Mouse (Mus musculus) layer of hippocampus, postnatal 36 days (tissue): ENCODE results near the gene Ppil6. TPM values are rescaled to one million over a fixed set of nuclear protein-coding genes. Genes with fewer than 3 reads are reported as not detected.

Experiments
- DNase-seq, 2 experiments: peaks; one replicate each; pipeline ENCODE4 v3.0.0; 2022
- total RNA-seq, 2 experiments: library from RNA; stranded (reverse); gene quantifications; 2 replicates each; pipeline ENCODE4 v1.2.3; 2021

The Ppil6 gene
- total RNA-seq, 2 experiments from 2014 or later = 6.4 to 8.6 TPM

DNA sequence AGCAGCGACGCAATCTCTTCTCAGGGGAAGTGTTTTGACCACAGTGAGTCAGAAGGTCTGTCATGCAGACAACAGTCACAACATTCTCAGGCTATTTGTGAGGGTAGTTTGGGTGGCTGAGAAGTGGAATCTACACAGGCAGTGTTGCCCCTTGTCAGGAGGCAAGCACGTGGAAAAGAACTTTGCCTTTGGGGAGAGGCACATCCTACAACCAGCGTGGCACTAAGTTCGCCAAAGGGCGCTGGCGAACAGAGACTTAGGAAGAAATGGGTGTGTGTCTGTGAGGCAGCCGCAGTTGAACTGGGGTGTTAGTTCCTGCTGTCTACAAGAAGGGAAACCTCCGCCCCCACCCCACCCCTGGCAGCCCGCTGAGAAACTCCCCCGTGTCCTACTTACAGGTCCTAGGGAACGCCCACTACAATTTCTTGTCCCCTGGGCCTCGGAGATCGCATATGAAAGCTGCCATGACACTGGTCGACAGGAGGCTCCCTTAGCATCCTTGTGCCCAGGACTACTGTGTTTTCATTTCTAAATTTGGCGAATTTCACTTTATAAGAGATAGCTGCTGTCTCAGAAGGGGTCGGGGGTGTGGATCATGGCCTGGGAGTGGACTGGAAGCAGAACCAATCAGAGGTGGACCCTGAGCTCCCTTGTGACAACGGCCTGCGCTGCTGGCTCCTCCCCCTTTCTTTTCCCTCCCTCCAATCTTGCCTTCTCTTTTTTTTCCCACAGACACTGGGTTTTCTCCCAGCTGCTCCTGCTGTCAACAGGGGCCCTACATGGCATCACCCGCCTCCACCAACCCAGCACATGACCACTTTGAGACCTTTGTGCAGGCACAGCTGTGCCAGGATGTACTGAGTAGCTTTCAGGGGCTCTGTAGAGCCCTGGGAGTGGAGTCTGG, 12.7 kb upstream of the Ppil6 start:
- peak; percentile 36 to 44 for DNase-seq

DNA sequence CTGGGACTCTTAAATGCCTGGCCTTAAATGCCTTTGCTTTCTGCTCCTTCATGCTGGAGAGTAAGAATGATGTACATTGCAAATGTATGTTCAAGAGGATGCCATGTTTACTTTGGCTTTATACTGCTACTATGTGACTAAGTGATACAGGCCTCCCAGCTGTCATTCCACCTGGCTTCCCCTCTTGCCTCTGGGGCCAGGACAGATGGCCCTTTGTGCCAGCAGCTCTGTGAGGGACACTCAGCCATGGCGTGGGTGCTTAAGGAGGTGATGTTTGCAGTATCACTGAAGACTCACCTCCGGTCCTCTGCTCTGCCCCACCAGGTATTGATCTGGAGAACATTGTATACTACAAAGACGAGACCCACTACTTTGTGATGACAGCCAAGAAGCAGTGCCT, 10.3 kb upstream of the Ppil6 start:
- DNase-seq = no peak

DNA sequence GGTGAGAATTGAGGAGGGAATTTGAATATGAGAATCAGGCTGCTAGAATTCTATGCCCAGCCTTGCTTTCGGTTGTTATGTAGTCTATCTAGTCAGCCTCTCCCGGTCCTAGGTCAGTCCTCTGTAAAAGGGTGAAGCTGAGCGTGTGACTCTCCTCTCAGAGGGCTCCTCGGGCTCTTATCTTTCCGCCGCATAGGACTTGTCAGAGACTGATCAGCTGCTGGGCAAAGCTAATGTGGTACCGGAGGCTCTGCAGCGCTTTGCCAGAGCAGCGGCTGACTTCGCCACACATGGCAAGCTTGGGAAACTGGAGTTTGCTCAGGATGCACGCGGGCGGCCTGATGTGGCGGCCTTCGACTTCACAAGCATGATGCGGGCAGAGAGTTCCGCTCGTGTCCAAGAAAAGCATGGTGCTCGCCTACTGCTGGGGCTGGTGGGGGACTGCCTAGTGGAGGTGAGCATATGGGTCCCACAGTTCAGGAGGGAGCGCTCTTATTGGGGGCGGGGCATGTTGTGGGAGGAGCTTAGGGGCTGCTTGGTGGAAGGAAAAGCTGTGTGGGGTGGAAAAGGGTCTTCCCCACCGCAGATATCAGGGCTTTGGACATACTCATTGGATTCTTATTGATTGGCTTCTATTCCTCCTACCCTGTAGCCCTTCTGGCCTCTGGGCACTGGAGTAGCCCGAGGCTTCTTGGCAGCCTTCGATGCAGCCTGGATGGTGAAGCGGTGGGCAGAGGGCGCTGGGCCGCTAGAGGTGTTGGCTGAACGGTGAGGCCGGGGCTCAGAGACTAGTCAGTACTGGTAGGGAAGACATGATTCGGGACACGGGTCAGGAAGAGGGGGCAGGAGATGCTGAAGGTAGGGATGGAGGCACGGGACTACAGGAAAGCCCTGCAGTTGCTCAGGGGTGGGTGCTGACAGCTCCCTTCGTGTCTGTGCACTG, 9.0 kb upstream of the Ppil6 start:
- no peak for DNase-seq

DNA sequence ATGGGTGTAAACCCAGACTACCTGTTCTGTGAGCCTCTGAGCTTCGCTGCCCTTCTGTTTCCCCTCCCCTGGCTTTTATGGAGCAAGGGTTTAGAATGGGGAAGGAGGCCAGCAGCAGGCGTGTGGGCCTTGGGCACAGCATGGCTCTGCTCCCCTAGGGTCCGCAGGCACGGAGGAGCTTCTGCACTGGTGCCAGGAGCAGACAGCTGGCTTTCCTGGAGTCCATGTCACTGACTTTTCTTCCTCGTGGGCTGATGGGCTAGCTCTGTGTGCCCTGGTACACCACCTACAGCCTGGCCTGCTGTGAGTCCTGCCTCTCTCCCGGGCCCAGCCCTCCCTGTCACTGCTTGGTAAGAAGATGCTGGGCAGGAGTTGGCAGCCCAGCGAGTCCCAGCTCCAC, 7.8 kb upstream of the Ppil6 start:
- DNase-seq = no peak

DNA sequence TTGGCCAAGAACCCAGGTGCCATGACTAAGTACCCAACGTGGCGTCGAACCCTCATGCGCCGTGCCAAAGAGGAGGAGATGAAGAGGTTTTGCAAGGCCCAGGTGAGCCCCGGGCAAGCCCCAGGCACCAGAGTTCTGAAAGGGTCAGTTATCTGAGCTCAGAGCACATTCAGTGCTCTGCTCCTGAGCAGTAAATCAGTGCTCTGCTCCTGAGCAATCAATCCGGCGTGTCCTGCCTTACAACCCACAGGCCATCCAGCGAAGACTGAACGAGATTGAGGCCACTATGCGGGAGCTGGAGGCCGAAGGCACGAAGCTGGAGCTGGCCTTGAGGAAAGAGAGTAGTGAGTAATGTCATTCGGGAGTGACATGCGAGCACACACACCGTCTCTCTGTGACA, 4.5 kb upstream of the Ppil6 start:
- no peak for DNase-seq

DNA sequence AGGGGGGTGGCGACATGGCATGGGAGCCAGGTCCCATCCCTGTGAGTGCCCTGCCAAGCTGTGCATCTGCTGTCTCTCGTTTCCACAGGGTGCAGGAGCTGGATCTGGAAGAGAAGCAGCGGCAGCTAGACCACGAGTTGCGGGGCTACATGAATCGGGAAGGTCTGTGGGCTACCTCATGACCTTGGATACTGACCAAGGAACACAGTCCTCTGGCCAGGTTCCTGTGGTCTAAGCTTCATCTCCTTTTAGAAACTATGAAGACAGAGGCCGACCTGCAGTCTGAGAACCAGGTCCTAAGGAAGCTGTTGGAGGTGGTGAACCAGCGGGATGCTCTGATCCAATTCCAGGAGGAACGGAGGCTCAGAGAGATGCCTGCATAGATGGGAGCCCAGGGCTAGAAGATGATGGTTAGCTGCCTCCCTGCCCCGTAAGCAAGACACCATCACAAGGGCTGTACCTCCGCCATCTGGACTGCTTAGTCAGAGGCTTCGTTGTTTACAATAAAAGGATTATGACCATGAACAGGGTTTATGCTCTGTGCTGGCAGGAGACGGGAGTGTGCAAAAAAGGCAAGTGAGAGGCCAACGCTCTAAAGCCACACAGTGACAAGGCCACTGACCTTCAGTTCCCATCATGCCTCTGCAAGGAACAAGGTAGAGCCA, 3.6 kb upstream of the Ppil6 start:
- DNase-seq = no peak

DNA sequence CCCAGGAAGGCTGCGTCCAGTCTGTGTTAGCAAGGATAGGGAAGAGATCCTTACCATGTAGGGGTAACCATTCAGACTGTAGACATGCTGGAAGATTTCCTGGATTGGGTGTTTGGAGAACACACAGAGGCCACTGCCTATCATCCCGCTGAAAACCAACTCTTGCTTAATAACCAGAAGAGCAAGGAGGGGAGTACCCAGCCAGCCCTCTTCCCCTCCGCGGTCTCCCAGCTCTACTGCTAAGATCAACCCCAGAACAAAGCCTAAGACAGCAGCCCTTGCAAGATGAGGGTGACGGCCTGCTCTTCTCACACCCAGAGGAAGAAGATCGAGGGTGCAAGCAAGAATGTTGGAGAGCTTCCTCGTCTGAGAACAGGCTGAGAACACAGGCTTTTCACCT, 1.4 kb upstream of the Ppil6 start:
- no peak for DNase-seq

DNA sequence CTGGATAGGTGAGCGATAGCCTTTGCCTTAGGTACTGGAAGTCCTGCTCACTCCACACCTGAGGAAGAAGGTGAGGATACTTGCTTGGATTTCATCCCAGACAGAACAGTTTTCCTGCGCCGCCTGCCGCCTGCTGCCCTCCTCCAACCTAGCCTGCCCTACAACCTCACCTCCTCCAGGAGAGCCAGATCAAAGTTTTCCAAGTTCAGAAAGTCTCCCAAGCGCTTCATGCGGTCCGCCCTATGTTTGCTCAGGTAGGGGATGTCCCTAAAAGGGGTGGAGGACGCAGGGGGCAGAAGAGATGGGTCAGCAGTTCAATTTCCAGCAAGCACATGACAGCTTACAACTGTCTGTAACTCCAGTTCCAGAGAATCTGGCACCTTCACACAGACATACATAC, 945 bp upstream of the Ppil6 start:
- no peak for DNase-seq

DNA sequence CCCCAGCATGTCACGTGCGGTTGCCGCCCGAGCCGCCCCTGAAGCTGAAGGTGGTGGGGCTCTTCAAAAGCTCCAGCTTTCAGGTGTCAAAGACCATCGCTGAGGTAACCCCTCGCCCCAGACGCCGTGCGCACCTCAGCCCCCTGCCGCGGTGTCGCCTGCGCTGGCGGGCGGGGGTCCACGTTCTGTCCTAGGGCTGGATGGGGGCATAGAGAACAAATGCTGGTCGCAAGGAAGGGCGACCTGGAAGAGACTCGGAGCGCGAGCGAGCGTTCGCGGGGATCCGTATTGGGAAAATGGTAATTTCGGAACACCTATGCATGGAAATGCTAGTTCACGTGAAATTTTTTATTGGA, 257 bp downstream of the Ppil6 start:
- DNase-seq = no peak

DNA sequence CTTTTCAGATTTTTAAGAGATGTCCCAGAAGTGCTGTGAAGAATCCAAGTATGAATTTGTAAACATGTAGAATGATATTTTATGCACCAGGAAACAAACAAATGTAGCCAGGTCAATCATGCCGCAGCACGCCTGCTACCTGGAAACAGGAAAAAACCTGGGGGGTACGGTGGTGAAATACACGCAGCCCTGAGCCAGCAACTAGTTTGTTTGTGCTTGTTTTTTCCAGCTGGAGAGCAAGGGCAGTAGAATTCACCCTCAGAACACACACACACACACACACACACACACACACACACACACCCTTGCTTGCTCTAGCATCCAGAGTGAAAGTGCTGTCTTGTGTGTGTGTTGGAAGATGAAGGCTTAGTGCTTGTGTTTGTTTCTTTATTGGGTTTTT, 872 bp downstream of the Ppil6 start:
- no peak for DNase-seq

DNA sequence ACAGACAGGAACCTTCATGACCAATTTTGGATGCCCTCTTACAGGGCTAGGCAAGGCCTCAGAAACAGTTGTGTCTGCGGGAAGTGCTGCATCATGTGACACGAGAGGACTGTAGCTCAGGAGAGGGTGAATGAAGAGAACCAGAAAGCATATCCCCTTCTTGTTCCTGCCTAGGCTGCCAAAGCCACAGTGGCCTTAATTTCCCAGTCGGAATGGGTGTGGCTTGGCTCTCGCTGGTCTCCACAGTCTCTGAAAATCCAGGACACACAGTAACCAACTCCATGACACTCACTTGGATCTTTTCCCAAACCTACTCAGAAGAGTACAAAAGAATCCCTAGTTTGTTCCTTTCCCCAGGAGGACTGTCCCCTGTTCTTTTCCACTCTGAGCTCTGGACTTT, 10.7 kb downstream of the Ppil6 start:
- peak; percentile 21 to 38 for DNase-seq

DNA sequence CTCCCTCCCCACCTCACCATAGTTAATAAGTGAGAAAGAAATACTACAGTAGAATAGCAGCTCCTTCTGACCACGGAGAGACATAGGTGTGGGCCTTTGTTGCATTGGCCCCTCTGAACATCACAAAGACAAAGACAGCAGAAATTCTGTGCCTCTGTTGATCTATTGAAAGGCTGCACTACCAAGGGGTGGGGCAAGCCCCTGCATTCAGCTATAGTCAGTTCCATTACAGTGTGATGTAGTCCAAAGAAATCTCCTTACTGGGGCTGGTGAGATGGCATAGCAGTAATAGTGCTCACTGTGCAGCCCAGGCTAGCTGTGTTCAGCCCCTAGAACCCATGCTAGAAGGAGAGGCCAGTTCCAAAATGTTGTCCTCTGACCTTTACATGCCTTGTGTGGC, 14.8 kb downstream of the Ppil6 start:
- no peak for DNase-seq

DNA sequence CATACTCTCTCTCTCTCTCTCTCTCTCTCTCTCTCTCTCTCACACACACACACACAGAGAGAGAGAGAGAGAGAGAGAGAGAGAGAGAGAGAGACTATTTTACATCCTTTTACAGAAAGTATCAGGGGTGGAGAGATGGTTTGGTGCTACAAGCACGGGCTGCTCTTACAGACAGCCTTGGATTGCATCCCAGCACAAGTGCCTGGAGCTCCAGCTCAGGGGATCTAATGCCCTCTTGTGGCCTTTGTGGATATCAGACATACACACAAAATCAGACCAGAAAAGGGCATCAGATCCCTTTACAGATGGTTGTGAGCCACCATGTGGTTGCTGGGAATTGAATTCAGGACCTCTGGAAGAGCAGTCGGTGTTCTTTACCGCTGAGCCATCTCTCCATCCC, 15.2 kb downstream of the Ppil6 start:
- peak; percentile 47 to 54 for DNase-seq

DNA sequence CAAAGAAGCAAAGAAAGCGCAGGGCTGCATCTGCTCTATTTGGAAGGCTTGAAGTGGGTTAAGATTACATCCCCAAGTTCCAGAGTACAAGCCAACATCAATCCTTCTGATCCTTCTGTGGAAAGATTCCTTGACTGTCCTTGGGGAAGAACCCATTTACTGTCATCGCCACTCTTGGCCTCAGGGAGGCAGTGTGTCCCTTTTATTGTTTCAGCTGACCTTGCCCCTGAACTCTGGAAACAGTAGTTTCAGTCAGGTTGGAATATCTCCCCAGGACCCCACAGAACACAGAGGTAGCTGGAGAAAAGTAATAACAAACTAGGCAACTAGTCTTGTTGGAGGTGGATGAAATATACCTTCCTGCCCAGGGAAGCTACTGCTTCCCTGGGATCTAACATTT, 18.9 kb downstream of the Ppil6 start:
- no peak for DNase-seq

DNA sequence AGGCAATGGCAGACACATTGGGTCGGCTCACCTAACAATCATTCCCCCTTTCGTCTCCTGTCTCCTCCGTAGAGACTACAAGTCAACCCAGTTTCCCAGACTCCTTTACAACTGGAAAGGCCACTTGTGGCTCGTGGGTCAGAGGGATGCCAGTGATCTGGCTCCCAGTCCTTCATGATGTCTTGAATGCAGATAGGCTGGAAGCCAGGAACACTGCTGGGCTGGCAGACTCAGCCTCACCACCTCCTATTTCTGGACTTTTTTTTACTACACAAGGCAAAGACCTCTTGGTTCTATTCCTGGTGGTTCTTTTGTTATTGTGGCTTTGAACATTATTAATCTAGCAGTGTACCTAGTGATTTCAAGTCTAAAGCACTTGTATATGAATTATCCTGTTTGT, 24.1 kb downstream of the Ppil6 start:
- DNase-seq = no peak

DNA sequence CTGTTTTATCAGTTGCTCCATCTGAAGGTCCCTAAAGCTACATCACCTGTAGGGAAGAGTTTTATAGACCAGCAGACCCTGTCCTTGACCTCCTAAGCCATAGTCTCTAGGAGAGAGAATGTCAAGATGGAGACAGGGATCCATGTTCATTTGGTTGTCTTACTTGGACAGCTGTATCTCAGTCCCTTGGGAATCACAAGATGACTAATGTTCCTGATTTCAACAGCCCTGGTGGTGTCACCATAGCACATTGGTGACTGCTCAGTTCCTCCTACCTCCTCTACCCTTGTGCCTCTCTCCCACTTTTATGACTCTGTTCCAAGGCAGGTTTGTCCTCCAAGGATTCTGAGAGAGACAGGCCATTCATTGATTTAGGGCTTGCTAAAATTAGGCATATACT, 24.7 kb downstream of the Ppil6 start:
- no peak for DNase-seq

DNA sequence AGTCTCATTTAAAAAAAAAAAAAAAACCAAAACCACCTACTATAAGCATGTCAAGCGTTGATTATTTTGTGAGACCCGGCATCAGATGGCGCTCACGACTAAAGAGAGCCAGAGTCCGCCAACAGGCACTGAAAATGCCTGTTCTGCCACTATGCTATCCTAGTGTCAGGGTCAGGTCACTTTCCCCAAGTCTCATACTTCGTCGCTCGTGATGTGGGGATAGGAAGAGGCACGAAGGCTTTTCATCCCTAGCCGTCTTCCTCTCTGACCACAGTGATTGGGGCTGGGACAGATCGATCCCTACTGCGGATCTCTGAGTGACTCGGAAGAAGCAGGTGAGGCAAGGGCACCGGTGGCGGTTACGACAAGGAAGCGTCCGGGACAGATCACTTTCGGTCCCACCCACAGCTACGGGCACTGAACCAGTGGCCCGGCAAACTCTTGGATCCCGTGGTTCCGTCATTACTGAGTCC, 28.3 kb downstream of the Ppil6 start:
- DNase-seq = peak in 1 of 2 experiments; percentile 63

DNA sequence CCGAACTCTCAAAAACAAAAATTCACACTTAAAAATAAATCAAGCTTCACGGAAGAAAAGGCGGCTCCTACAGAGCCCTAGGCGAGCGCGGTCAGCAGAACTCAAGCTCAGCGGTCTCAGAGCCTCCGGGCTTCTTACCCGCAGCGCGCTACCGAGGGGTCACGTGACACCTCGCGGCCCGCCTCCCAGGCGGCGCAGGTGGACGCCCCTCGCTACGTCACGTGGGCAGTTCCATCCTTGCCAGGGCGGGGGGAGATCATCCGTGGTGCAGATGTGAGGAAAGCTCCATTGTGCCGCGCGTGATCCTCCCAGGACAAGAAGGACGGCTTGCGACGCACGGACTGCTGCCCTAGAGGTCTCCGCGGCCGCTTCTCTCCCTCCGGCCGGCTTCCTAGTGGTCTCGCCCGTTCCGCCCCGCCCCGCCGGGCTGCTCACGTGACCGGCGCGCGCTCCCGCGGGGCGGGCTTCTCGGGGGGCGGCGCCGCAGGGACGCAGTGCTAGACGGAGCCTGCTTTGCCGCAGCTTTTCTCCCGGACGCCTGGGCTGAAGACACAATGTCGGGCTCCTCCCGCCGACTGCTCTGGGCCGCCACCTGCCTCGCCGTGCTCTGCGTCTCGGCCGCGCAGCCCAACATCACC, 28.9 kb downstream of the Ppil6 start, which contains the start of gene Cd164:
Gene Cd164, plus strand, starts transcription at position 434 of the 638 bp plus-strand sequence.
- DNase-seq = peak; percentile 89 to 92

DNA sequence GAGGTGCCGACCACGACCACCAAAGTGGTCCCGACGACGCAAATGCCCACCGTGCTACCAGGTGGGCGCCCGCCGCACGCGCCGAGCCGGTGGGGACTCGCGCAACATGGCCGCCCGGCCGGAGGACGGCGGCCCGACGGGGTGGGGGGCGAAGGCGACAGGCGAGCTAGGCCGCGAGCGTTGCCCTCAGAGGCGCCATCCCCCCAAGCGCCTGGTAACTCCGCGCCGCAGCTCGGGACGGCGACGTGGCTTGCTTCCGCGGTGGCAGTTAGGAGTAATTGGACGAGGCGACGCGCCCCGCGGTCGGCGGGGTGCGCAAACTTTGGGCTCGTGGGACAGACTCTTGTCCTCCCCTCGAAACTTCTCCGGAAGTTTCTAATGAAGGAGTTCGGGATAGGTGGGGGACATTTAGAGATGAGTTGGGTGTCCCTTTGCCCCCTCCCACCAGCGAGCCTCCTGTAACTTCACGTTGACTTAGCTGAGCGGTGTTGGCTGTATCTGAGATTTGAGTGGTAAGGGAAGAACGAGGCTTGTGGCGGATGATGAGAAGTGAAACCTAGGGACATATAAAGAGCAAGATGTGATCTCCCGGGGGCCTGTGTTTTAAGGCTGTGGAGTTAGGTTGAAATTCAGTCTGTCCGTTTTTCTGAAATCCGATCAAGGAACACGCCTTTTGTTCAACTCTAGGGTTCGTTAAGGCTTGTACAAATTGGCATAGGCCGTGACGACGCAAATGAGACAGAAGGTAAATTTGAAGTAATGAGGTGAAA, 29.6 kb downstream of the Ppil6 start:
- DNase-seq = peak; percentile 38 to 45

DNA sequence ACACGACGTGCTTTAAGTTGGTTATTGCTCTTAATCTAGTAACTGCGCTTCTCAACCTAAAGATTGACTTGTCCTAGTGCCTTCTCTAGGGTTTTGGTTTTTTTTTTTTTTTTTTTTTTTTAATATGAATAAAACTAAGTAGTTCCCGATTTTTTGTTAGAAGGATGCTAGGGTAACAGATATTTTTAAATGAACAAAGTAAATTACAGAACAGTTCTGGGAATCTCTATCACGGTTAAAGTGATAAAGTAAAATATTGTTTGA, 30.1 kb downstream of the Ppil6 start:
- DNase-seq = no peak

DNA sequence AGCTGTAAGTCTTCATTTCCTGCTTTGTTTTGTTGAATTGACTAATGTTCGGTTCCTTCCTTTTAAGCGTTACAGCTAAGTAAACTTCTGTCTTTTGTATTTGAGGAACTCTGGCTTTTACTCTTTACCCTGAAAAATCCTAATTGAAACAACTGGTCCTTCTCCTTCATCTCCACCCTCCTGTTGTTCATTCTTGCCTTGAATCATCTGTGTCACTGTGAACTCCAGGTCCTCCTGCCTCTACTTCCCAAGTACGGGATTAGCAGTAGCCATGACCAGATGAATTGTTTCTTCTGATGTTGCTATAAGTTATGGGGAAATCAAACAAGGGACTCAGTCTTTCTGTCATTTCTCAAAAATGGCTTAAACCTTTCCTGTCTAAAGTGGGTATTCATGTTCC, 33.1 kb downstream of the Ppil6 start:
- DNase-seq = no peak

DNA sequence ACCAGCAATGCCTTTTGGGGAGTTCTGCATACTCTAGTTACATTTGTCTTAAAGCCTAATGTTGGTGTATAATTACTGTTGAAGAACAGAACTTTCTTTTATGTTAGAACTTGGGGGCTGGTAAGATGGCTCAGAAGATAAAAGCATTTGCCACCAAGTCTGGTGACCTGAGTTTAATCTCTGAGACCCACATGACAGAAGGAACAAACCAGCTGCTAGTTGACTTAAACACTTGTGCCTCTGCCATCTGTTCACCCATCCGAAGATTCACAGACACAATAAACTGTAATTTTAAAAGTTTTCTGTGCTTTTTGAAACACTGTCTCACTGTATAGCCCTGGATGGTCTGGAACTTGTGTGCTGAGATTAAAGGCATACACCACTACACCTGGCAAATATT, 35.5 kb downstream of the Ppil6 start:
- no peak for DNase-seq
